Mouse (Mus musculus) liver, embryonic 14.5 days (tissue): ENCODE results near the gene Icos.

ENCODE experiments used
- CTCF ChIP-seq: IDR thresholded peaks from 2 replicates; pipeline ENCODE4 v1.5.1; 2016; ENCODE audit warnings: antibody characterized with exemption, low read depth, control low read depth
- EP300 ChIP-seq: IDR thresholded peaks from 2 replicates; pipeline ENCODE4 v1.6.1; 2016; ENCODE audit warnings: antibody characterized with exemption, low read depth

- TF ChIP-seq EP300: no peak
- TF ChIP-seq CTCF: no peak
These were observed 57.5 kb downstream of the Icos start for GRCm38 (mm10) chr1:61035270-61035669.
